32 mouse cellular contexts compared by ENCODE assay signal in the genomic region with DNA sequence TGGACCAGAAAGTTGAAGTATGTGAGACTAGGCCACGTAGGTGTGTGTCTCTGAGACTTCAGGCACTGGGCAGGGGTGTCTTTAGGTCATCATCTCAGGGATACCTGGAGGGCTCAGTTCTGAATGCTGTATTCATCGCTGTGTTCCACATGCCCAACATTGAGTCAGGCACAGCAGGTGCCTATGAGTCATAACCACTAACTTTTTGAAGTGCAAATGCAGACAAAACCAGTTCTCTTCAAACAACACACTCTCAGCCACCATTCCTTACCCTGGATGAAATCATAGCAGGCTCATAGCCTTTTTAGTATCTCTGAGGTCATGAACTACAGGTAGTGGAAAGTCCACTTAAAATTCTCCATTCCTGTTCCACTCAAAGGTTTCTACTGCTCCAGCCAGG. TPM values are rescaled to one million over a fixed set of nuclear protein-coding genes. Genes with fewer than 3 reads are reported as not detected.
DNase-seq lines count a peak whose midpoint lies in the region; ATAC-seq and TF ChIP-seq lines count a peak whose summit lies in the region.
"Had no signal": no experiment of that assay in that cellular context is flagged by ENCODE, and none has a peak within 500 bp of the region (broad histone marks: within the 10 kb centered on the region; RNA-seq: fewer than 3 reads in every experiment).

No protein-coding gene starts in this region.

- H3K27me3 ChIP-seq in heart, embryonic 10.5 days (ENCODE audit: insufficient read depth, poor library complexity, severe bottlenecking), result no peaks in the 10 kb centered on the region
- no peaks in the 10 kb centered on the region for H3K27me3 ChIP-seq in heart, adult 2 months (ENCODE audit: control insufficient read depth, insufficient read depth, low read length)
- no peaks in the 10 kb centered on the region for H3K27me3 ChIP-seq in C2C12 (ENCODE audit: control insufficient read depth, insufficient read depth, insufficient read length)
- H3K27me3 ChIP-seq in stomach, embryonic 16.5 days (ENCODE audit: control insufficient read depth, insufficient read depth, low read length), result no peaks in the 10 kb centered on the region
- H3K27me3 ChIP-seq: heart, embryonic 15.5 days; limb, embryonic 12.5 days; liver, embryonic 12.5 days; neural tube, embryonic 15.5 days had no signal

- TF ChIP-seq CTCF in heart, adult 2 months (IDR thresholded peaks at IDR 0.05), result no peak
- TF ChIP-seq CTCF in C2C12 (IDR thresholded peaks at IDR 0.05; ENCODE audit: control insufficient read depth, insufficient read depth, insufficient read length), result no peak

- TF ChIP-seq EP300 in heart, adult 2 months (IDR thresholded peaks at IDR 0.05; ENCODE audit: insufficient read depth, low read depth, low read length), result no peak

- H3K4me3 ChIP-seq in heart, embryonic 10.5 days, result no peak overlapping the region
- H3K4me3 ChIP-seq in heart, adult 2 months, result no peak overlapping the region
- no peak overlapping the region for H3K4me3 ChIP-seq in C2C12 (ENCODE audit: insufficient read depth, poor library complexity, severe bottlenecking)
- H3K4me3 ChIP-seq in stomach, embryonic 16.5 days (replicated peaks; ENCODE audit: low read length), result no peak overlapping the region
- H3K4me3 ChIP-seq: embryonic facial prominence, embryonic 13.5 days; heart, embryonic 15.5 days; layer of hippocampus, adult 2 months; limb, embryonic 12.5 days; liver, embryonic 12.5 days; midbrain, embryonic 10.5 days; neural tube, embryonic 15.5 days had no signal

- peak; percentile 41 for DNase-seq in heart, embryonic 10.5 days (ENCODE audit: low spot score)
- DNase-seq in heart, adult 2 months, result no peak
- peak; percentile 40 for DNase-seq in Muller cell, postnatal 12 days (ENCODE audit: inconsistent ontology term)
- DNase-seq in neural tube, embryonic 10.5 days (ENCODE audit: extremely low spot score, low spot score), result no peak
- no peak for DNase-seq in liver
- DNase-seq: adrenal gland, adult 8-10 months; cerebellum, adult 18-20 months; cerebellum, postnatal 25 days; gastrocnemius, postnatal 25 days; heart, postnatal 36 days; kidney, adult 8-10 months; kidney, postnatal 14 days; right cerebral cortex, adult 18-20 months; right cerebral cortex, postnatal 4 days; thymus, adult 2 months had no signal

- no peaks in the 10 kb centered on the region for H3K36me3 ChIP-seq in heart, embryonic 10.5 days
- no peaks in the 10 kb centered on the region for H3K36me3 ChIP-seq in heart, adult 2 months (ENCODE audit: control insufficient read depth, insufficient read depth, low read length)
- H3K36me3 ChIP-seq in C2C12 (ENCODE audit: control insufficient read depth, insufficient read depth), result no peaks in the 10 kb centered on the region
- no peaks in the 10 kb centered on the region for H3K36me3 ChIP-seq in stomach, embryonic 16.5 days (ENCODE audit: control insufficient read depth, insufficient read depth, low read length)
- H3K36me3 ChIP-seq: embryonic facial prominence, embryonic 13.5 days; heart, embryonic 15.5 days; limb, embryonic 12.5 days; liver, embryonic 12.5 days; midbrain, embryonic 10.5 days; neural tube, embryonic 15.5 days had no signal

- no peaks in the 10 kb centered on the region; the same call in 1 of the 2 replicates for H3K9me3 ChIP-seq in heart, embryonic 10.5 days
- no peaks in the 10 kb centered on the region for H3K9me3 ChIP-seq in stomach, embryonic 16.5 days (replicated peaks; ENCODE audit: control insufficient read depth, low read length)
- H3K9me3 ChIP-seq: embryonic facial prominence, embryonic 13.5 days; heart, embryonic 15.5 days; limb, embryonic 12.5 days; liver, embryonic 12.5 days; midbrain, embryonic 10.5 days; neural tube, embryonic 15.5 days had no signal

- H3K4me2 ChIP-seq in stomach, embryonic 16.5 days (ENCODE audit: low read depth, low read length), result no peak overlapping the region
- H3K4me2 ChIP-seq: embryonic facial prominence, embryonic 13.5 days; heart, embryonic 15.5 days; hindbrain, embryonic 14.5 days; limb, embryonic 12.5 days; liver, embryonic 12.5 days; neural tube, embryonic 15.5 days had no signal

- no peak overlapping the region for H3K27ac ChIP-seq in heart, embryonic 10.5 days
- H3K27ac ChIP-seq in heart, adult 2 months, result no peak overlapping the region
- peak overlapping the region; percentile 30; the same call in 1 of the 2 replicates for H3K27ac ChIP-seq in stomach, embryonic 16.5 days (ENCODE audit: low read length)
- H3K27ac ChIP-seq: embryonic facial prominence, embryonic 13.5 days; heart, embryonic 15.5 days; hindbrain, embryonic 14.5 days; layer of hippocampus, adult 2 months; limb, embryonic 12.5 days; liver, embryonic 12.5 days; midbrain, embryonic 10.5 days; neural tube, embryonic 15.5 days had no signal

- H3K79me3 ChIP-seq in C2C12 (ENCODE audit: low read depth), result no peaks in the 10 kb centered on the region

- intact Hi-C loops in heart, adult 2 months (cut with DNase I), result no loop called here

- TF ChIP-seq POLR2A in heart, adult 2 months (IDR thresholded peaks at IDR 0.05; ENCODE audit: insufficient read depth, low read depth, low read length), result no peak

- 65% methylated on average over 2 of the region's 2 CpGs for WGBS in heart, embryonic 10.5 days
- WGBS in heart, adult 2 months, result 86% methylated on average over 2 of the region's 2 CpGs
- WGBS in stomach, embryonic 16.5 days, result 72% methylated on average over 2 of the region's 2 CpGs

- no peaks in the 10 kb centered on the region for H3K4me1 ChIP-seq in heart, embryonic 10.5 days
- H3K4me1 ChIP-seq in heart, adult 2 months (ENCODE audit: control insufficient read depth, insufficient read depth, low read length), result no peaks in the 10 kb centered on the region
- H3K4me1 ChIP-seq in stomach, embryonic 16.5 days (ENCODE audit: control insufficient read depth, insufficient read depth, low read length), result peaks cover 8% of the 10 kb centered on the region
- H3K4me1 ChIP-seq: heart, embryonic 15.5 days; limb, embryonic 12.5 days; liver, embryonic 12.5 days; neural tube, embryonic 15.5 days had no signal

- H3K79me2 ChIP-seq in heart, adult 2 months (replicated peaks; ENCODE audit: control insufficient read depth, insufficient read depth, low read length), result no peaks in the 10 kb centered on the region
- no peaks in the 10 kb centered on the region for H3K79me2 ChIP-seq in C2C12 (ENCODE audit: control insufficient read depth, insufficient read depth)

- H3ac ChIP-seq in C2C12 (ENCODE audit: control insufficient read depth, insufficient read length, low read depth), result no peak overlapping the region

- ATAC-seq in stomach, embryonic 16.5 days (ENCODE audit: insufficient read depth, low FRiP score), result peak; percentile 38
- ATAC-seq: forebrain, embryonic 14.5 days; liver, embryonic 12.5 days had no signal

- H3K9ac ChIP-seq in heart, adult 2 months (ENCODE audit: low read depth, low read length), result no peak overlapping the region
- H3K9ac ChIP-seq in stomach, embryonic 16.5 days (ENCODE audit: low read length), result no peak overlapping the region
- H3K9ac ChIP-seq: embryonic facial prominence, embryonic 13.5 days; heart, embryonic 15.5 days; hindbrain, embryonic 14.5 days; limb, embryonic 12.5 days; liver, embryonic 12.5 days; neural tube, embryonic 15.5 days had no signal

TF ChIP-seq in C2C12, 6 proteins besides CTCF, POLR2A, EP300 and RAD21:
- TF ChIP-seq MYOG (IDR thresholded peaks at IDR 0.05; ENCODE audit: control insufficient read depth, extremely low read depth, insufficient read length) (no peak), MYOD1 (IDR thresholded peaks at IDR 0.05; ENCODE audit: control insufficient read depth, insufficient read length, low read depth) (peak; percentile 21)

RNA-seq across cellular contexts. Expression of a gene that starts 16.6 kb away (rescaled TPM):
- polyA plus RNA-seq in heart, embryonic 10.5 days (2016; fragmentation: Nextera tagmentation; extraction: Ambion mirVana), result 27.3 and 28.9 TPM in 2 replicates
- 10 to 100 TPM; 65.8 to 79.9 TPM for total RNA-seq in heart, adult 2 months (2021)
- polyA plus RNA-seq in heart, adult 2 months (2012; rRNA removed), result 141 and 158 TPM in 2 replicates
- 4,076 TPM for polyA plus RNA-seq in C2C12 (2012; fragmentation: generic; extraction: Trizol)
- polyA plus RNA-seq in stomach, embryonic 16.5 days (2015; fragmentation: Nextera tagmentation; extraction: Ambion mirVana), result 820 and 892 TPM in 2 replicates

RNA-seq across cellular contexts. Expression of a gene that starts 21.0 kb away (rescaled TPM):
- not detected in 2 replicates for polyA plus RNA-seq in heart, embryonic 10.5 days (2016; fragmentation: Nextera tagmentation; extraction: Ambion mirVana)
- total RNA-seq in heart, adult 2 months (2021), result not detected
- not detected in 2 replicates for polyA plus RNA-seq in heart, adult 2 months (2012; rRNA removed)
- polyA plus RNA-seq in C2C12 (2012; fragmentation: generic; extraction: Trizol), result 0.43 TPM
- 4.5 and 5.2 TPM in 2 replicates for polyA plus RNA-seq in stomach, embryonic 16.5 days (2015; fragmentation: Nextera tagmentation; extraction: Ambion mirVana)
- total RNA-seq: adrenal gland, adult 8-10 months; gastrocnemius, postnatal 25 days; heart, adult 8-10 months; heart, postnatal 36 days; layer of hippocampus, adult 2 months; layer of hippocampus, postnatal 25 days; left cerebral cortex, postnatal 14 days; midbrain, postnatal 0 days had no signal
- polyA plus RNA-seq: embryonic facial prominence, embryonic 13.5 days; forebrain, embryonic 14.5 days; heart, embryonic 15.5 days; hindbrain, embryonic 14.5 days; limb, embryonic 12.5 days; liver, embryonic 12.5 days; midbrain, embryonic 10.5 days; neural tube, embryonic 15.5 days; thymus, adult 2 months had no signal

RNA-seq across cellular contexts. Expression of a gene that starts 24.5 kb away (rescaled TPM):
- polyA plus RNA-seq in heart, embryonic 10.5 days (2016; fragmentation: Nextera tagmentation; extraction: Ambion mirVana), result not detected in 2 replicates
- total RNA-seq in heart, adult 2 months (2021), result under 1 TPM; 0.18 to 0.57 TPM
- polyA plus RNA-seq in heart, adult 2 months (2012; rRNA removed), result 0.29 and 1.0 TPM in 2 replicates
- polyA plus RNA-seq in C2C12 (2012; fragmentation: generic; extraction: Trizol), result 0.11 TPM
- polyA plus RNA-seq in stomach, embryonic 16.5 days (2015; fragmentation: Nextera tagmentation; extraction: Ambion mirVana), result 9.8 and 29.5 TPM in 2 replicates
- total RNA-seq: midbrain, postnatal 0 days had no signal
- polyA plus RNA-seq: embryonic facial prominence, embryonic 13.5 days; forebrain, embryonic 14.5 days; heart, embryonic 15.5 days; hindbrain, embryonic 14.5 days; intestine, embryonic 14.5 days; limb, embryonic 12.5 days; liver, embryonic 12.5 days; midbrain, postnatal 0 days; neural tube, embryonic 15.5 days; stomach, embryonic 14.5 days had no signal

RNA-seq across cellular contexts. Expression of a gene that starts 25.7 kb away (rescaled TPM):
- 0.30 and 0.43 TPM in 2 replicates for polyA plus RNA-seq in heart, embryonic 10.5 days (2016; fragmentation: Nextera tagmentation; extraction: Ambion mirVana)
- 10 to 100 TPM in 1 of 2 experiments, 1 to 10 TPM in 1; 9.9 to 11.4 TPM for total RNA-seq in heart, adult 2 months (2021)
- 20.4 and 26.3 TPM in 2 replicates for polyA plus RNA-seq in heart, adult 2 months (2012; rRNA removed)
- polyA plus RNA-seq in C2C12 (2012; fragmentation: generic; extraction: Trizol), result 11,980 TPM
- 12.5 and 15.1 TPM in 2 replicates for polyA plus RNA-seq in stomach, embryonic 16.5 days (2015; fragmentation: Nextera tagmentation; extraction: Ambion mirVana)
- total RNA-seq: midbrain, postnatal 0 days had no signal

RNA-seq across cellular contexts. Expression of a gene that starts 27.6 kb away (rescaled TPM):
- not detected in 2 replicates for polyA plus RNA-seq in heart, embryonic 10.5 days (2016; fragmentation: Nextera tagmentation; extraction: Ambion mirVana)
- not detected for total RNA-seq in heart, adult 2 months (2021)
- not detected in 2 replicates for polyA plus RNA-seq in heart, adult 2 months (2012; rRNA removed)
- 1.5 TPM for polyA plus RNA-seq in C2C12 (2012; fragmentation: generic; extraction: Trizol)
- not detected in 2 replicates for polyA plus RNA-seq in stomach, embryonic 16.5 days (2015; fragmentation: Nextera tagmentation; extraction: Ambion mirVana)
- total RNA-seq: adrenal gland, adult 8-10 months; gastrocnemius, postnatal 25 days; heart, adult 8-10 months; heart, postnatal 36 days; layer of hippocampus, adult 2 months; layer of hippocampus, postnatal 25 days; left cerebral cortex, postnatal 14 days had no signal
- polyA plus RNA-seq: embryonic facial prominence, embryonic 13.5 days; forebrain, embryonic 14.5 days; heart, embryonic 15.5 days; hindbrain, embryonic 14.5 days; intestine, embryonic 14.5 days; limb, embryonic 12.5 days; liver, embryonic 12.5 days; midbrain, embryonic 10.5 days; midbrain, postnatal 0 days; neural tube, embryonic 15.5 days; stomach, embryonic 14.5 days; thymus, adult 2 months had no signal

Comparison
In these comparisons a context has a peak if more than half of its experiments do, and no peak if none do; other contexts are left out.
1. DNase-seq: peak in heart, embryonic 10.5 days (single experiment) and Muller cell, postnatal 12 days (single experiment); none in heart, adult 2 months (0 of 2), neural tube, embryonic 10.5 days (single experiment) and liver (single experiment).